Mouse (Mus musculus) bone marrow macrophage, adult 2 months (primary cell): Measurements from ENCODE around the gene Cpa2.

Source experiments
- CTCF ChIP-seq: IDR thresholded peaks from 2 replicates; pipeline ENCODE4 v1.5.1; 2012; ENCODE audit warnings: low read depth, mild to moderate bottlenecking, low read length, moderate library complexity
- POLR2A ChIP-seq: IDR thresholded peaks from 2 replicates; pipeline ENCODE4 v1.6.1; 2012; ENCODE audit warnings: mild to moderate bottlenecking, low read depth, low read length, borderline replicate concordance

DNA sequence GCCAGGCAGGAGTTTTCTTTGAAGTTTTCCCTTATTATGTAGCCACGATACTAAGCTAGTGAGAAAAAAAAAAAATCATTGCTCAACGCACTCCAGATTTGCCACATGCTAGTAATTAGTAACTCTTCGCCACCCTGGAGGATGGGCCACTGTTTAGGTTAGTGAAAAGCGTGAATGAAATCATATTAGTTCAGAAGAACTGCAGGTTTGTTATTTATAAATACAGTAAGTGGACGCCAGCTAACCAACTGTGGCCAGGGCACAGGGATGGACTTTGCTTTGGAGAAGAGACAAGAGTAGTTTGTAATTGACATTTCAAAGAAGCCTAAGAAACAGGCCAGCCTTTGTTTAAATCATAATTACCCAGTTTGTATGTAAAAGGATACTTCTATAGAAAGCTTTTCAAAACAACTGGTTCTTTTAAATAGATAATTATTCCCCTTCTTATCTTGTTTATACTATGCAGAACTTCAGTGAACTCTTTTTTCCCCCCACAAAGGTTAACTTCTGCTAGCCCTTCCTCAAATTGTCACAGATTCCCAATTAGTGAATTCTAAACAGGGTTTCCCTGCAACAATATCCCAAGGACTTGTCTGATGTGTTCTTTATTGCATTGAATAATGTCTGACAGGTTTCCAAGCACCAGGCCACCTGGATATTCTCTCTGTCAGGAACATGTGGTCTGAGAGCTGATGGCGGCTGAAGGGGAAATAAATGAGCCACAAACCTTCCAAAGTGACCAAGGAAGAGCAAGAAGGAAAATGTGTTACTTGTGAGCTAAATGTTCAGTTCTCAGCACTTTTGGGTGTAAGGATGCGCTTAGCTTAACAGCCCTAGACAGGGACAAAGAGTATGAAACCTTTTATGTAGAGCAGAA is 15.7 kb upstream of the Cpa2 start:
- no peak for TF ChIP-seq CTCF
- no peak for TF ChIP-seq POLR2A
